Mouse (Mus musculus): ENCODE results near the gene Nmrk2.

The Nmrk2 gene

DNA sequence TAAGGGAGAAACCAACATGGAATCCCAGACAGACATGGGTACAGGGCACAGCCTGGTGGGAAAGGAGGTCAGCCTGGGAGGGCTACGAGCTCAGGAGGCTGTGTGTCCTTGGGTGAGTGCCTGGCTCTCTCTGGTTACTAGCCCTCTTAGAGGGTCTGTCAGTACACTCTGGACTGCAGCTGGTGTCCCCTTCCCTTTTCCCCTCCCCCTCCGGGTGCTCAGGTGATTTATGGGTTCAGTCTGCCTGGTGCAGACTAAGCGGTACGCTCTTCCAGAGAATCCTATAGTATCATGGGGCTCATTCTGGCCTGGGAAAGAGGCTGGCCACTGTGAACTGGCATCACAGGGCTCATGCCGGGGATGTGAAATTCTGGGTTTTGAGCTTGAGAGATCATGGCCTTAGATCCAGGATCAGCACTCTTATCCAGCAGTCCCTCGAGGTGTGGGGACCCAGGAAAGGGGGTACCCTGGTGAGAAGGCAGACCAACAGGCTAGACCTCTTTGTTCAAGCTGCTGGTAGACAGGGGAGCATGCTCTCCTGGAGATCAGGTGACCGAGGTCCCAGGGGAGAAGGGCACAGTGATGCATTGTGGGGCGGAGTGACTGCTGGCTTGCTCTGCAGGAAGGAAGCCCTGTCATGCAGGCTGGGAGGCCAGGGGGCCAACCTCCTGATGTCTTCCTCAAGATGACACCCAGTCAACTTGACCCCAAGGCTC, 40.1 kb downstream of the Nmrk2 start:
- DNase-seq: peak; percentile 69

GRCm38 (mm10) chr10:81154736-81155135, 47.1 kb downstream of the Nmrk2 start:
- no peak for DNase-seq

DNA sequence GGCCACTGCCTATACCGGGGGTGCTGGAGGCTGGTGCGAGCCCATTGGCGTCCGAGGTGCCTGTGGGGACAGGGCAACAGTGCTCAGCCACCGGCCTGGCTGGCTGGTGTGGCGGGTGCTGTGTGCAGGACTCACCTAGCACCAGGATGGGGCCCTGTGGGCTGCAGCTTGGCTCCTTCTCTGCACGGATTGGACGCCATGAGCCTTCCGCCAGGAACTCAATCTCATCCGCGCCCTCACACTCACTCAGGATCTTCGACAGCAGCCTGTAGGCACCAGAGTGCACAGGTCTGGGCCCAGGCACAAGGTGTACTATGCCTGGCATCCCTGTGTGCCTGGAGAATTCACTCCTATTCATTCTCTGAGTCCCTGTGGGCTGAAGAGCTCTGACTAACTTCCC, 47.5 kb downstream of the Nmrk2 start:
- DNase-seq: no peak

DNA sequence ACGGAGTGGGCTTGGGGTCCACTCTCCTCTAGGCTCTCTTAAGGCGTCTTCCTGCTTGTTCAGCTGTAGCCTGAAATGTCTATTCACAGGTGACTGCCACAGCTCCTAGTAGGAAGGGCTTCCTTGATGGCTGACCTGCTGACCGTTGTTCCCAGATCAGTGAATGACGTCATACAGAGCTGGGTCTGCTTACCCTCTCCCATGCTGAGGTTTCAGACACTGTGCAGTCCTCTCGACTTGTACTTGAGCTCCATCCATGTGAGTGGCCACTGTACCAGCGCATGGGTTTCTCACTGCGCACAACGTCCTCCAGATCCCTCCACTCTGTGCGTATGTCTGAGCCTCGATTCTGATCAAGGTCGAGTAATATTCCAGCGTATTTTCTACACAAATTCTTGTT, 49.2 kb downstream of the Nmrk2 start:
- no peak for DNase-seq

DNA sequence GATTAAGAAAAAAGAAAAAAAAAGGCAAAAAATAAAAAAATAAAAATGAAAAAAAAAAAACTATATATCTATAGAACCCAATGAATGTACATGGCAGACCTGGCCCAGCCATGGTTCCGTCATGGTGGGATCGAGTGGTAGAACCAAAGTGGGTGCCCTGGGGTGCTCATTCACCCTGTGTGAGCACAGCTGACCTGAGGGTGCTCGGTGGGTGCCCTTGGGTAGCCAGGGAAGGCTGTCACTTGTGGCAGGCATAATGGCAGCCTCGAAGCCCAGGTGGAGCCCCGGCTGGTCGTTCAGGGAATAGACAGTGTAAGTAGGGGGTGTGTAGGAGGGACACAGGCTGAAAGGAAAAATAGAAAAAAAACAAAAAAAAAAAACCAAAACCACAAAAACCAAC, 50.6 kb downstream of the Nmrk2 start:
- DNase-seq: no peak
